Mouse (Mus musculus): ENCODE data around the gene Slc16a8. TPM values are rescaled to one million over a fixed set of nuclear protein-coding genes. Genes with fewer than 3 reads are reported as not detected.
"Not testable (repeated sequence)": the region's sequence is repeated elsewhere in the genome, so short reads cannot be mapped to it uniquely, and the experiment has no call there.

Slc16a8 gene
- total RNA-seq, 1 experiment from 2014 or later = not detected

DNA sequence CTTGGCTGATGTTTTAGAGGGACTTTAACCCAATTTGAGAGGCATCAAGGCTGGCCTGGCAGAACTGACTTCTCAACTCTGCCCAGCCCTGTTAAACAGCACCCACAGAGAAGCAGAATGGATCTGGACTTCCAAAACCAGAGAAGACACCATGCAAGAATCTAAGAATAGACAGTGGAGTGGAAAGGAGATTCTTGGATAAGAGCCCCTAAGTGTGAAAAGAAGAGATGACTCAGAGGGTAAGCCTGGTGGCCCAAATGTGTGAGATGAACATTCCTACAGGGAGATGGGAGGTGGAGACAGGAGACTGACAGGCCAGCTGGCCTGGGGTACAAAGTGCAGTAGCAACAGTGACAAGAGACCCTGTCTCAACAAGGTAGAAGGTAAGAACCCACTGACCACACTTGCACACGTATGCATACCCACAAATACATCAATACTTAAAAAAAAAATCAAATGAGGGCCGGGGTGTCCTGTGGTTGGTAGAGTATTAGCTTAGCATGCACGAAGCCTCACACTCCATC lies 8.3 kb upstream of the Slc16a8 start:
- DNase-seq = peak; percentile 1

DNA sequence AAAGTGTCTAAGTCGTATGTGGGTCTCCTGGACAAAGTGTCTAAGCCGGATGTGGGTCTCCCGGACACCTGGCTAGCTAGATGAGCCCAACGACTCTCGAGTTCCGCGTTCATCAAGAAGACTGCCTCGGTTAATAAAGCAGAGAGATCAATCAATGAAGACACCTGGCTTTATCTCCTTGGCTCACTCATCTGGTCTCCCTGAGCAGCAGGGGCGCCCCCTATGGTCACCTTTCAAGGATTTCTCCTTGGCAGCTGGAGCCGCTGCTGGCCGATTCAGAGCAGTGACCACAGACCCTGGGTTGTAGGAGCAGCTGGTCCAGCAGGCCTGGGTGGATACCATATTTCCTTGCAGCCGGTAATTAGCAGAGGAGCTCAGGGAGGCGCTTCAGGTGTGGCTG lies 7.8 kb upstream of the Slc16a8 start:
- peak; percentile 43 for DNase-seq

DNA sequence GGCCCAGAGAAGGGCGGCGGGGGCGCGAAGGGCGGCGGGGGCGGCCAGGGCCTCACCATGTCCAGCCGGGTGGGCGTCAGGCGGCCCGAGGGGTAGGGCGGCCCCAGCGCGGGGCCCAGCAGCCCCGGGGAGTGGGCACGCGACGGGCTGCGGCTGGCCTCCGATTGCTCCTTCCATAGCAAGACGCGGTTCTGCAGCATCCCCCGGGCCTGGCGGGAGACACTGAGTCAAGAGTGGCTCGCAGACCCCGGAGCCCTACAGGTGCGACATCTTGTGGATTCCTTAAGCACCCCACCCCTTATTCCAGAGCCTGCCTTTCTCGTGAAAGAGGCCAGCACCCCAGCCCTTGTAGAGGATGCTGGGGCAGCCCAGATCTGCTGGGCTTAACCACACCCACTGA lies 7.2 kb upstream of the Slc16a8 start:
- DNase-seq = no peak

DNA sequence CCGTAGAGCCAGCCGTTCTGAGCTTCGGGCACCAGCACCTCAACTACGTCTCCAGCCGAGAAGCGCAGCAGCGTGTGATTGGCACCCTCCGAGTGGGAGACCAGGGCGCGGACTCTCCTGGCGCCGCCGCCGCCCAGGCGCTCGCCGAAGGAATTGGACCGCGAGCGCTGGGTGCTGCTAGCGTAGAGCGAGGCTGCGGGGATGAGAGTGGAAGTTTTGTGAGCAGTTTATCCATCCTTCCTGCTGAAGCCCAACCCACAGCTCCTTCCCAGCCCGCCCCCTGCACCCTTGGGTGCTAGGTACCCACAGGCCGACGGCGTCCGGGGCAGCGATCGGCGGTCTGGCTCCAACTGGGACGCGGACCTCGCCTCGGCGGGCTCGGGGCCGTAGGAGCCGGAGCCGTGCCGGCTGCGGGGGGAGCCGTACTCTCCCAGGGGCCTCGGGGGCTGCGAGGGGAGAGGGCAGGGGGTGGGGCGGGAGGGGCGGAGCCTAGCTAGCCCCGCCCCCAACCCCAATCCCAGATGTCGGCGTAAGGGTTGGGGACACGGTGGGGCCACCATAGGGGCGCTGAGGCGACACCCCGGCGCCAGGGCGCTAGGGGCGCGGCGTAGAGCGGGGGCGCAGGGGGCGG lies 6.6 kb upstream of the Slc16a8 start:
- DNase-seq = peak; percentile 38

DNA sequence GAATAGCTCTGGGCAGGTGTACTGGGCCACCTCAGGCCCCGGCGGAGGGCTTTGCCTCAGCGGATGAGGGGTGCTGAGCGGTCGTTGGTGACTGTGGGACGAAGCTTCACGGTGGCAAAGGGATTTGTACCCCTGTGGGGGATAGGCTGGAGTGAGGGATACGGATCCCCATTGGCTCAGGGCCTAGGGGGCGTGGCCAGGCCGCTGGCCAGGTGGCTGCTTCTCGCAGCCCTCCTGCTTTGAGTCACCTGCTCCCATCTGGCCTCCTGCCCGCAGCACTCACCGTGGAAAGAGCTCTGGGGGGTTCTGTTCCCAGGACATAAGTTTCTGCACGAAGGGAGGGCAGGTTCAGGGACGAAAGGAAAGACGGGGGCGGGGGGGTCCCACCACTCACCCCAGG lies 4.0 kb upstream of the Slc16a8 start:
- no peak for DNase-seq

DNA sequence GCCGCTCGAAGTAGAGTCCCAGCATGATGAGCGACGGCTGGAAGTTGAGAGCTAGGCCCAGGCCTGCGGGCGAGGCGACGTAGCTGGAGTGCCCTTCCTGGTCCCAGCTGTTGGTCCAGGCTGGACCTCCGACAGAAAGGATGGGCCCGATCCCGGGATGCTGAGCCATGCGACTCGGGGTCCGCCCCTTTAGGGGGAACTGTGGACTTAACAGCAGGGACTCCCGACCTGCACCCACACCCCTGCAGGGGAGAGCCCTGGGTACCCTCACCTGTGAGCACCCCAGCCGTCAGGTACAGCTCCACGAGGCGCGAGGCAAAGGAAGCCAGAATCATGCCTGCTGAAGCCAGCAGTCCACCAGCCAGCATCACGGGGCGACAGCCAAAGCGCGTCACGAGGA lies 2.0 kb downstream of the Slc16a8 start:
- no peak for DNase-seq

DNA sequence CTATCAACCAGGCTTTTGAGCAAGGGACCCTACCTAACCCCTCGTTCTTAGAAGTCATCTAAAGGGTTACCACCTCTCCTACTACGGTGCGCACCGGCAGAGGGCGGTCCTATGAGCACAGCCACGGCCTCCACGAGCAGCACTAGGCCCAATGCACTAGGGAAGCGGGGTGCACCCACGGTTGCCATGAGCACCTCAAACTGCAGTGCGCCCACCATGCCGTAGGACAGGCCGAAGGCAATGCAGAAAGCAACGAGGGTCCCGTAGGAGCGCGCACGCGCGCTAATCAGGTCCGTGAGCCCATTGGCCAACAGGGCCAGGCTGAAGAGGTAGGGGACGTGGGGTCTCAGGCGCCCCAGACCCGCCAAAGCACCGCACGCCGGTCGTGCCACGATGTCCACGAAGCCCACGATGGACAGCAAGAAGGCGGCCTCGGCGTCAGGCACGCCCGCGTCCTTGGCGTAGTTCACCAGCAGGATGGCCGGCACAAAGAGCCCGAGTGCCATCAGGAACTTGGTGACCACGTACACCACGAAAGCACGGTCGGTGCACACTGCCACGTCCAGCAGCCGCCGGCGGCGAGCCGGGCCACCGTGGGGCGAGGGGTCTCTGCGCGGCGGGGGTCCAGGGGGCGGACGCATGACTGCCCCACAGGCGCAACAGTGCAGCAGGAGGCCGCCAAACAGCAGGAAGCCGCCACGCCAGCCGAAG lies 2.6 kb downstream of the Slc16a8 start:
- peak; percentile 43 for DNase-seq

DNA sequence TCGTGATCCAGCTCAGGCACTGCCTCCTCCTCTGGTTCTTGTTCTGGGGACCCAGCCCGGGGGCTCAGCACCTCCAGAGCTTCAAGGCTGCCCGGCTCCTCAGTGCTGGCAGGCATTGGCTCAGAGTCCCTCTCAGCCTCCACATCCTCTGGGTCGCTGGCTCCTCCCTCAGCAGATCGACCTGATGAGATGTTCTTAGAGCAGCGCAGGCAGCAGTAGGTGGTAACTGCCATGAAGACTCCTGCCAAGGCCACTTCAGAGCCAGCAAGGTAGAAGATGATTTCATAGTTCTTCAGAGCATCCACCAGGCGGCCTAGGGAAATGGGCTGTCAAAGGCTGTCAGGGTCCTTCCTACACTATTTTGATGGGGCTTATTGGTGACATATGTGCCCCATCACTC lies 3.4 kb downstream of the Slc16a8 start:
- no peak for DNase-seq

DNA sequence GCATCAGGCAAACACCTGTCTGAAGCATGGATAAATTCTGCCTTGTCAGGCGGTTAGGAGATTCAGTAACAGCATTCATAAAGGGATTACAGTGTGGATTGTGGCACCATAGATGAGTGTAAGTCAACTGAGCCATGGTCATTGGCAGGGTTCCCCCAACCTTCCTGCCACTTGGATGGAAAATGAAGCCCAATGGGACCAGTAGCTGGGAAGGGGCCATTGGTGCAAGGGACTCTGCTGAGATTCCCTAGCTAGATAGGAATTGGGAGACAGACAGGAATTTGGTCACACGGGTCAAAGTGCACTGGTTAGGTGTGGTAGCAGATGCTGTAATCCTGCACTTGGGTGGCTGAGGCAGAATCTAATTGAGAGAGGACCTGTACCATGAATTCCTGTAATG lies 4.3 kb downstream of the Slc16a8 start:
- DNase-seq = peak; percentile 65

DNA sequence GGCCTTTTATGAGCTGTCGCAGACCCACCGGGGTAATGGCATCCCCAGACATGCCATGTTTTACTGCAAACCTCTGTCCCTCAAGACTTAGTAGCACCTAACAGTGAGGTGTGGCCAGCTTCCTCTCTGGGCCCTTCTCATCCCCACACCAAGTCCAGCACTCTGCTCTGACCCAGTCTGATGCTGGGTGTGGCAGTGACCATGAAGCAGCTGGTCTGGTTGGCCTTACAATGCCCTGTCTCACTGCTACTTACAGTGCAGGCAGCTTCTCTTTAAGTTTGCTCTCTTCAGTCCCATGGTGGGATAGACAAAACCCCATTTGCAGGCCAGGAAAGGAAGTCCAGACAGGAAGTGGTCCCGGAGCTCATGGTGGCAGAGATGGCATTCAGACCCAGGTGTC lies 9.2 kb downstream of the Slc16a8 start:
- DNase-seq = no peak

DNA sequence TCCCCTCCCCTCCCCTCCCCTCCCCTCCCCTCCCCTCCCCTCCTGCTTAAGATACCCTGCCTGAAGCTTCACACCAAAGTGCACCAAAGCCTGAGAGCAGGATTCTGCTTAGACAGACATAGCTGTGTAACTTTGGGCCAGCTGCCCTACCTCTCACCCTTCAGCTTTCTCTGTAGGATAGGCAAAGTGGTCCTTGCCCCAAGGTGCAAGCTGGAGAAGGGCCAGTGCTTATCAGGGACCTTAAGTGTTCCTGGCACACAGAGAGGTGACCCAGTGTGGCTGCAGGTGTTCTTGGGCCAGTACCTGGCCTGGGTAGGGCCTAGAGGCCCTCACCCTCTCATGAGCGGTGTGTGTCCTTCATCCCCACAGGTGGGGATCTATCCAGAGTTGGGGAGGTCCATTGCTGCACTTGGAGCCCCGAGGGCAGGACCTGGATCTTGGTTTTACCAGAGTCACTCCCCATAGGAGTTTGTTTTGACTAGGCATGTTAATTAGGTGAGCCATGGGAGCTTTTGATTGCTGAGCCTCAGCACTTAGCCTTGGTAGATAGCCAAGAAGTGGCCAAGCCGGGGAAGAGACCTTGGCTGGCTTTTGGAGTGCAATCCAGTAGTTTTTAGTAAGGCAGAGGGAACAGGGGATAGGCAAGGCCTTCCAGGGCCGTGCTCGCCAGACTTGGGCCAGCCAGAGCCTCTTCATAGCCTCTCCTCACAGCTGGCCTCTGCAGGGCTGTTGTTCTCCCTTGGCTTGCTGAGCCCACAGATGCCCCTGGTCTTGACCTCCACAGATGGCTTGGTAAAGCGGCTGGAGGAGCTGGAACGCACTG lies 10.3 kb downstream of the Slc16a8 start:
- peak; percentile 69 for DNase-seq

DNA sequence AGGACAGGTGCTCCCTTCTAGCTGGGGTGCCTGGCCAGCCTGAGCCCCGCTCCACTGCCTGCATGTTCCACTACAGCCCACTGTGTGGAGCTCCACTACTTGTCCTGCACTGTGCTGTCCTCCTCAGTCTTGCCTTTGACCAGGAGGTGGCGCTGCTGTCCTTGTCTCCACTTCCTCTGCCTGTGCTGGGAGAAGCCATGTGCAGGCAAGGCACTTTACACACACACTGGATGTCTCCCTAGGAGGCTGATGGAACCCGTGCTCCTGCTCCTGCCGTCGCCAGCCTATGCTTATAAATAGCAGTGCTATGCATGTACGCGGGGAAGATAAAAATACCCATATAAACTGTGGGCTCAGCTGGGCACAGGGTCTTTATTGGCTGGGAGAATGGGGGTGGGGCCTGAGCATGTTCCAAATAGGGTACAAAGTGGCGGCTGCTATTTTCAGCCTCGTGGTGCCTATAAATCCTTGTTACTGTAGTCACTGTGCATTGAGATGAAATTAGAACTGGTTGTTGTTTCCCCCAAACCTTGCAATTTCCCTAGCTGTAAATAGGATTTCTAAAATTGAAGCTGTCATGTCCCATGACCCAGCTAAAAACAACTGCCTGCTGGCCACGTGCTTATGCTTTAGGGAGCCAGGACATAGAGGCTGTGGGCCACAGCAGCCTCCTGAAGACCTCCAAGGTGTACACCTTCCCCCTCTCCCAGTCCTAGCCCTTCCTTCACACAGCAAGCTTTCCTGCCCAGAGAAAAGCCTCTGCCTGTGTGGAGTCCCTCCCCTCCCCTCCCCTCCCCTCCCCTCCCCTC lies 11.1 kb downstream of the Slc16a8 start:
- DNase-seq = peak; percentile 96

DNA sequence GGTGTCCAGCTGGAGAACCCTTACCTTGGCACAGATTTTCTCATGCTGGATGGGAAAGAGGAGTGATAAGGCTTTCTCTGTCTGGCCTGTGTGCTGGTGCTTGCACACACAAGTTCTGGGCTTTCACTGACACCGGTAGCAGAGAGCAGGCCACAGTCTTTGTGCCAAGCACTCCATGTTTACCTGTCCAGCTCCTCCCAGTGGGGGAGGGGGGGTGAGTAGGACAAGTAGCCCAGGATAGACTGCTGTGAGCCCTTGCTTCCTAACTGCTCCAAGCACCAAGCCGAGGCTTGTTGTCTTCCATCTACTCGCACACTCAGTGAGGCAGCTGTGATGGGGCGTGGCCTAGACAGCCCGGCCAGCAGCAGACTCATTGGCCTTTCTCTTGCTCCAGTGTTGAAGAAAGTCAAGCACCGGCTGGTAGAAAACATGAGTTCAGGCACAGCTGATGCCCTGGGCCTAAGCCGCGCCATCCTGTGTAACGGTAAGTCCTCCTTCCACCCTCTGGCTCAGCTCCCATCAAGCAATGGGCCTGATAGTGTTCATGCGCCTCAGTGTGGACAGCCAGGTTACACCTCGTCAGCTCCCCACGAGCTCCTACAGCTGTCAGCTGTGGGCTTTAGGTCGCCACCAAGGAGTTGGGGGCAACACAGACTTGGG lies 11.9 kb downstream of the Slc16a8 start:
- no peak for DNase-seq

DNA sequence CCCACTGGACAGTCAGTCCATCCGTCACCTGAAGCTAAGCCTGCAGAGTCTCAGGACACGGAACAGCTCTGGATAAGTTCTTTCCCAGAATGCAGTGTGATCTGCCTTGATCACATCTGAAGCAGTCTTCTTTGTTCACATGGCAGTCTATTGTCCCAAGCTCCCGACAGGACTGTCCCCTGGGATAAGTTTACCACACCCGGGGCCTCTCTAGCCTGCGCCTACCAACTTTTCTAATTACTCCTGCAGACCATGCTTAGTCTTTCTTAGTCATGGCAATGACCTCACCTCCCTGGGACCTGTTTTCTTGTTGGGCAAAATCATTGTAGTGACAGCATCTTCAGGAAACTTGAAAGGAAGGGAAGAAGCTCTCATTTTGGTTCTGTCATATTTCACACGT lies 16.5 kb downstream of the Slc16a8 start:
- no peak for DNase-seq

DNA sequence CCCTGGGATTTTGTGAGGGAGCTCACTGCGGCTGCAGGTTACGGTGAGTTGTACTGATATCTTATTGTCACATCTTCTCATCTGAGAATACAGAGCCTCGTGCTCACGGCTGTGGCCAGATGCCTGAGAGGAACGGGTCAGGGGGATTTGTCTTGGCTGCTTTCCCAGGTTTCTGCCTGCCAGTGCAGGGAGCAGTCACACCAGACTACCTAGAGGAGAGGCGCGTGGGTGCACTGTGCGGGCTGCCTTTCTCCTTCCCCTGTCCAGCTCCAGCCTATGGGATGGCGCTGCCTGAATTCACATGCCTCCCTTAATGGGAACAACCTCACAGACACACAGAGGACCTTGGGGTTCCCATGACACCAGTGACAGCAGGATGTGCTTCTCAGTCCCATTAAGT lies 19.3 kb downstream of the Slc16a8 start:
- DNase-seq = no peak

DNA sequence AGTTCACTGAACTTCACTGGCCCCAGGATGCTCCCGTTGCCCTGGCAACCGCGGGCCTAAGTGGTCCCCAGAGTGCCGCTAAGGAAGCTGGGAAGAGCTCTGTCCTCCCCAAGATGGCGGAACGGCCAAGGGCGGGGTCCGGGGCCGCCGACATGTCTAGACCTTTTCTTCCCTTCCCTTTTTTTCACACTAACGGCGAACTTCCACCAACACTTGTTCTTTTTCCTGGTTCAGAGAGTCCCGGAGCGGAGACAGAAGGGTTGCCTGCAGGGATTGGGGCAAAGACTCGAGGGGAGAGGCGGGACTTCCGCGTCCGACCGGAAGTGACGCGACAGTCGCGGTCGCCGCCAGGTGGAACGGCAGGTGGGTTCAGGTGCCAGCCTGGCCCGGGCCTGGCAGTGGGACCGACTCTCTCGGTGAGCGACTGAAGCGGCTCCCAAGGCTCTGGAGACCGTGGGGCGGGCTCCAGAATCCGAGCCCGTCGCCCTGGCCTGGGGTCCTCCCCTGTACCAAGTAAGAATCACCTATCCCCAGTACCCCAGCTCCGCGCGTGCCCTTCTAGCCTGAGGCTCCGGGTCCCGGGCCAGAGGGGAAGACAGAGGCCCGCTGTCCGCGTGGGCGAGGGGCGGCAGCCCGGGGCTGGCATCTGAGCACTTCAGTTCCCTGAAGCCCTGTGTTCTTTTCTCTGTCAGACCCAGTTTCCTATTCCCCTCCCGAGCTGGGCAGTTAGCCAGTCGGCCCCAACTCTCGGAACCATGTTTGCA lies 25.3 kb downstream of the Slc16a8 start, which contains the start of the genes Pick1 and Gm49486:
TSS of gene Pick1 (plus strand) at position 116 of the 764 bp plus-strand sequence.
TSS of gene Gm49486 (plus strand) at position 334 of the 764 bp plus-strand sequence.
- DNase-seq = peak; percentile 93

DNA sequence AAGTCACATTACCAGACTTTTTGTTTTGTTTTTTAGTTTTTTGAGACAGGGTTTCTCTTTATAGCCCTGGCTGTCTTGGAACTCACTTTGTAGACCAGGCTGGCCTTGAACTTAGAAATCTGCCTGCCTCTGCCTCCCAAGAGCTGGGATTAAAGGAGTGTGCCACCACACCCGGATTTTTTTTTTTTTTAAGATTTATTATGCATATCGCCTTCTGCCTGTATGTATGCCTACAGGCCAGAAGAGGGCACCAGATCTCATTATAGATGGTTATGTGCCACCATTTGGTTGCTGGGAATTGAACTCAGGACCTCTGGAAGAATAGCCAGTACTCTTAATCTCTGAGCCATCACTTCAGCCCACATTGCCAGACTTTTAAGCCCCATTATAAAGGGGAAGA lies 28.8 kb downstream of the Slc16a8 start:
- not testable (repeated sequence) for DNase-seq

DNA sequence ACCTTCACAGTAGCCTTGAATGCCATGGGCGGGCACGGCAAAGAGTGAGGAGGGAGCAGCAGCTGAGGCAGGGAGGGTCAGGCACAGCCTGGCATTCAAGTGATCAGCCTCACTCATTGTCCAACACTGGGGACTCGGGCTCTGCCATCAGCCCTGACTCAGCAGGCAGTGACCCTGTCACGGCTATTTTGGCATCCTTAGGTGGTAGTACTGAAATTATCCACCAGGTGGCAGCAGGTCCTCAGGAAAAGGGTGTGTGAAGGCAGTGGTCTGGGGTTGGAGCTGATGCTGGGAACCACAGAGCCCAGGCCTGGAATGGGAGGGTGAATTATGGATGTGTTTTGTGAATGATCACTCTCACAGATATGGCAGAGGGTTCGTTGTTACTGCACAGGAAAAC lies 29.9 kb downstream of the Slc16a8 start:
- DNase-seq = peak; percentile 93

DNA sequence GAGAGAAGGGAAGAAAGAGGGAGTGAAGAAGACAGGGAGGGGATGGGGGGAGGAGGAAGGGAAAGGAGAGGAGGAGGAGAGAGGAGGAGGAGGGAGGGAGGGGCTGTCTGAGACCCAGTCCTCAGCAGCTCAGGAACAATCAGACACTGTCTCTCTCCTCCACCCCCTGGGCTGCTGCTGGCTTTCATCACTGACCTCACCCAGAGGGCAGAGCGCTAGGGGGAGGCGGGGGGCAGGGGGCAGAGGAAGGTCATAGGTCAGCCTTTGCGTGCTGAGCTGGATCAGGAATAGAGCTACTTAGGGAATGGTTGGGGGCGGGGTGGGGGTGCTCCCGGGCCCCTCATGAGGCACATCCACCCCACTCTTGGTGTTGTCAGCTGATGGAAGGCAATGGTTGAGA lies 30.9 kb downstream of the Slc16a8 start:
- no peak for DNase-seq

DNA sequence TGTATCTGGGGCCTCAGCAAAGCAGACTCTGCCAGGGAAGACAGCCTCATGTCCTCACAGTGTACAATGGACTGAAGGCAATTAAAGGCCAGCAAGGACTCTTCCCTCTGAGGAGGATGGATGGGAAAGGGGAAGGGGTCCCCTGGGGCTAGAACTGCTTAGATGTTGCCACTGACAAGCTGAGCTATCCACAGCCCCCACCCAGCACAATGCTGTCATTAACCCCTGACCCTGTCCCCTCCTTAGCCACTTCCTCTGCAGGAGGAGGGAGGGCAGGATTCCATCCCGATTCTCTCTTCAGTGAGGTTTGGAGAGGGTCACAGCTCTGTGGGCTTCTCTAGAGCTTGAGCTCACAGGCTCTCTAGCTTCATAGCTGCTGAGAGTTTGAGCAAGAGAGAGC lies 35.0 kb downstream of the Slc16a8 start:
- no peak for DNase-seq

DNA sequence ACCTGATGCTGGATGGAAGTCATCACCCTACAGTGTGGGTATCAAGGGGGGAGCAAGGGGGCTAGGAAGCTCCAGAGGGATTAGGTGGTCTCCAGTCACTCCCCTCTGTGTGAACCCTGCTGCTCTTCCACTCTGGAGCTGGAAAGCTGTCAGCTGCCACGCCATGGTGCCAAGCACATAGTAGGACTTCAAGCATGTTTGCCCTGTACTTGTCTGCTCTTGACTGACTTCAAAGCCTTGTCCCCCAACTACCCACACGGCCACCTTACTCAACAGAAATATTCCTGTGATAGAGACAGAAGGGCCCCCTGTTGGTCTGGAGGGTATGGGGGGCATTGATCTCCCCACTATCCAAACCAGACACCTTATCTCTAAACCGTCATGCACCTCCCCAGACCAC lies 38.4 kb downstream of the Slc16a8 start:
- no peak for DNase-seq

Data from adrenal gland, postnatal 14 days (tissue).